Mouse (Mus musculus): ENCODE results near the gene Kctd15.

DNA sequence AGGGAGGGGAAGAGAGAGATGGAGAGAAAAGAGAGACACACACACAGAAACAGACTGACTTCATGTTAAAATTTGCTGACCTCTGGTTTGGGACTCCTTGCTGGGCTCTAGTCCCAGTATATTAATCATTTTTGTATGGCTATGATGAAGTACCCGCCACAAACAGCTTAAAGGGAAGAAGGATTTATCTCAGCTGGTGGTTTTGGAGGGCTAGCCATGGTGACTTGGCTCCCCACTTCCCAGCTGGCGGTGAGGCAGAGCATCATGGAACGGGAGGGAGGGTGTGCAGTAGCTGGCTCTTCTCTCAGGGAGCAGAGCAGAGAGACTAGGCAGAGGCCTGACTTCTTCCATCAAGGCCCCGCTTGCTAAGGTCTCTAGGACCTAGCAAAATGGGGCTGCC is 46.9 kb upstream of the Kctd15 start:
- TF ChIP-seq CTCF (IDR thresholded peaks at IDR 0.05), result no peak
- TF ChIP-seq EP300 (IDR thresholded peaks at IDR 0.05), result no peak

Data from lung, postnatal 0 days (tissue).